Mouse (Mus musculus) common myeloid progenitor, adult 5-6 weeks (primary cell): ENCODE measurements around the gene Wnt3. TPM values are rescaled to one million over a fixed set of nuclear protein-coding genes. Genes with fewer than 3 reads are reported as not detected.
"Not testable (repeated sequence)": the region's sequence is repeated elsewhere in the genome, so short reads cannot be mapped to it uniquely, and the experiment has no call there.

ENCODE experiments used
- ATAC-seq: replicated peaks from 2 replicates; pipeline ENCODE4 v1.8.0; 2016; ENCODE audit warnings: low read depth, mild to moderate bottlenecking, moderate TSS enrichment, inconsistent platforms; ENCODE audit not compliant: poor library complexity, severe bottlenecking
- total RNA-seq: library from RNA; stranded (forward); fragments of 200-1000, 187-1606 nt; gene quantifications from 2 replicates; pipeline ENCODE4 v1.2.3, GENCODE M21; 2017

Gene Wnt3
- total RNA-seq, result not detected in 2 replicates

- peak; percentile 21; the same call in 1 of the 2 replicates for ATAC-seq
Observed at GRCm38 (mm10) chr11:103773387-103774227, at the start of gene Wnt3. Gene Wnt3 (plus strand): TSS chr11:103774150.

- no peak for ATAC-seq
Observed at GRCm38 (mm10) chr11:103724331-103724771, 49.6 kb upstream of the Wnt3 start.

DNA sequence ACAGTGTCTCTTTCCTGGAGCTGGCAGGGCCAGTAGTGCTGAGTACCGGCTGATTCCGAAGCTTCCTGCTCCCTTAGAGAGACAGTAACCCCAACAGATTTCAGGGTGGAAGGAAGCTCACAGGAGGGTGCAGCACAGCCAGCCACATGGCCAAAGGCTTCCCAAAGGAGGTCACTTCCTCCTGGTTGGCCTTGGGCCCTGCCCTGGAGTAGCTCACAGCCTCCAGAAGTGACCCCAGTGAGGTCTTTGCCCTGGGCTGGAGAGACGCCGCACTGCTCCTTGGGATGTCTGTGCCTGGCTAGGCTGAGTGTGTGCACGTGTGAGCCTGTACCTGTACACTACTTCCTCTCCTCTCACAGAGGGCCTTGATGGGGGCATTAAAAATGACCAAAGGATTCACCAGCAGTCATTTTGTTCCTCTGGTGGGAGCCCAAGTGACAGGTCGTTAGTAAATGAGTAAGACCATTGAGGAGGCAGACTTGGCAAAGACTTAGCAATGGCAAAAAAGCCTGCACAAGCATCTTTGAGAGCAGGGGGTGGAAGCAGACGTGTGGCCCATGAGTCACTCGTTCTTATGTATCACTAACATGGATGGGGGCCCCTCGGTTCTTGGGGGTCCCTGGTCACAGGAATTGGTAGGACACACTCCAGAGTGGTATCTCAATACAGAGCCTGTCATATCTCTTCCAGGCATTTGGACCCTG is 44.5 kb upstream of the Wnt3 start:
- no peak for ATAC-seq

- no peak for ATAC-seq
Observed at GRCm38 (mm10) chr11:103731594-103731993, 42.4 kb upstream of the Wnt3 start.

DNA sequence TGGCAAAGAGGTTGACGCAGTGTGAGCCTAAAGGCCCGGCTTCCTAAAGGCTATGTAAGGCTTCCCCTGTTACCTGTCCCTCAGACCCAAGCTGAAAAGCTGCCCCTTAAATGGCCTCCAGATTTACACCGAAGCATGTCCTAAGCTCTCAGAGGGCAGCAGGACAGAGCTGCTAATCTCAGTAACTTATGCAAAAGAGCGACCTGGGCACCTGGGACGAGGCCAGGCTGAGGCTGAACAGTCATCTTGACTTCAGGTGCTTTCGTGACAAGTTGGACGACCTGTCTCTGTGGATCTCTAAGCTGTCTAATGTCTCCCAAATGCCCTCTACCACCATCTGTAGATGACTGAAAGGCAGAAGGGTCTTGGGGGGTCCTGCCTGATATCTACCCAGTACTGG is 41.6 kb upstream of the Wnt3 start:
- ATAC-seq, result no peak

DNA sequence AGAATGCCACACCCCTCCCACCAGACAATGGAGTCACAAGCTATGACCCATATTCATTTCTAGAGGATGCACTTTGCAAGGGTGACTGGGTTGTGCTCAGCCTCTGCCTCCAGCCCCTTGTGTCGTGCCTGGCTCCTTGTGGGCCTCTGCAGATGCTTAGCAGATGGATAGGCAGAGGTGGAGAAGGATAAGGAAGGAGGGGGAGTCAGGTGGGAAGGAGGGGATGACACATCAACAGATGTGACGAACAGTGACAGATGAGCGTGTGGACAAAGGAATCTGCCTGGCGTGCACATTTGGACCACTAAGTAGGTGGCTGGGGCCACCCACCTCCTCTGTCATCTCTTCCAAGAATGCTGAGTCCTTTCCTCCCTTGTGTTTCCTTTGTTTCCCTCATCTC is 40.9 kb upstream of the Wnt3 start:
- no peak for ATAC-seq

- no peak for ATAC-seq
Observed at GRCm38 (mm10) chr11:103733961-103734360, 40.0 kb upstream of the Wnt3 start.

- ATAC-seq, result no peak
Observed at GRCm38 (mm10) chr11:103734411-103735045, 39.4 kb upstream of the Wnt3 start.

- ATAC-seq, result no peak
Observed at GRCm38 (mm10) chr11:103735046-103735781, 38.7 kb upstream of the Wnt3 start.

- peak; percentile 40; the same call in 1 of the 2 replicates for ATAC-seq
Observed at GRCm38 (mm10) chr11:103749306-103750089, 24.5 kb upstream of the Wnt3 start, which contains the start of gene Wnt9b. Gene Wnt9b (minus strand): TSS chr11:103749821.

DNA sequence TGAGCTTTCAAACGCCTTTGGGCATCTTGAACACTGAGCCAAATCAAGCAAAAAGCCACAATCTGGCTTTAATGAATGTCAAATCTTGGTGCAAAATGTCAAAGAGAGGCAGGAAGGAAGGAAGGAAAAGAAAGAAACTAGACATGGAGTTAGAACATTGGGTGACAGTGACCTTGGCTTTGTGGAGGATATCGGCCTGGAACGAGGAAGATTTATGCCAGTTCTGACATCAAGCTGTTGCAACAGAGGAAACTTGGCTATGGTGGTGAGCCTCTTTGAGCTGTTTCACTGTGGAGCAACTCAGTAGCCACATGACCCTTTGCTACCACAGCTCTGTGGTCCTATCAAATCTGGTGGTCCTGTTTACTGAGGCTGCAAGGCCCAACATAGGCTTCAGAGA is 23.3 kb upstream of the Wnt3 start:
- ATAC-seq, result peak; percentile 67

GRCm38 (mm10) chr11:103758054-103758453 is 15.9 kb upstream of the Wnt3 start:
- no peak for ATAC-seq

DNA sequence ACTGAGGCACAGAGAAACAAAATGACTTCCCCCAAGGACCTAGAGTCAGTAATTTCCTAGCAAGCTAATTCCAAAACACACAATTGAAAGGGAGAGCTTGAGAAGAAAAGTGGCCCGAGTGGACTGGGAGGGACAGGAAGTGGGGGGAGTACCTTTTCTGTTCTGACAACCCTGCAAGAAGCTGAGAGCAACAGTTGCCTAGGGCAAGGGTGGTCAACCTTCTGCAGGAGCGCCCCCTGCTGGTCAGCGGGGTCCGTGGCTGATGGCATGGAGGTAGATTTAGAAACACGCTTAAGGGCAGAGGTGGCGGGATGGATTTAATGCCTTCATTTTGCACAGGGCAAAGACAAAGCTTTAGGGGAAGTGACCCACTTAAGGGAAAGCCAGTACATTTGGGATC is 15.2 kb upstream of the Wnt3 start:
- ATAC-seq, result peak; percentile 80

- ATAC-seq, result no peak
Observed at GRCm38 (mm10) chr11:103760101-103760500, 13.8 kb upstream of the Wnt3 start.

- ATAC-seq, result not testable (repeated sequence)
Observed at GRCm38 (mm10) chr11:103760891-103761290, 13.1 kb upstream of the Wnt3 start.

GRCm38 (mm10) chr11:103763410-103764163 is 10.4 kb upstream of the Wnt3 start:
- peak; percentile 80 for ATAC-seq

GRCm38 (mm10) chr11:103764601-103765000 is 9.3 kb upstream of the Wnt3 start:
- ATAC-seq, result no peak

- ATAC-seq, result no peak
Observed at GRCm38 (mm10) chr11:103765556-103766011, 8.4 kb upstream of the Wnt3 start.
